Mouse (Mus musculus): ENCODE measurements around the gene Cyp2d11. TPM values are rescaled to one million over a fixed set of nuclear protein-coding genes. Genes with fewer than 3 reads are reported as not detected.

Cyp2d11 gene
- total RNA-seq, 2 experiments from 2014 or later = 0.18 TPM; not detected in 1

DNA sequence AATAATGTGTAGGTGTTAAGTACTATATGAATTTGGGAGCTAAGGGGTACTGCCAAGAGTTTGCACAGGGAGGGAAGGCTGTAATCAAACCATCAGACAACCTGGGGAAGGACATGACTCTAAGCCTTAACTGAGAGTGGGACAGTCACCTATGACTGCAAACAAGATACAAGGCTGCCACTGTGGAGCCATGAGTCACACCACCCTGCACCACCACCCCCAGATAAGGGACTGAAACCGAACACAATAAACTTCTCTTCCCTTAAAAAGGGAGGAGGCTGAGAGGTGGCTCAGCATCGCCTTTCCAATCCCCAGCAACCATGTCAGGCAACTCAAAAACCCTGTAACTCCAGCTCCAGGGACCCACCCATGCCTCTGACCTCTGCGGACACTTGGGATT lies 42.3 kb downstream of the Cyp2d11 start:
- no peak for DNase-seq (ENCODE audit: low spot score)

DNA sequence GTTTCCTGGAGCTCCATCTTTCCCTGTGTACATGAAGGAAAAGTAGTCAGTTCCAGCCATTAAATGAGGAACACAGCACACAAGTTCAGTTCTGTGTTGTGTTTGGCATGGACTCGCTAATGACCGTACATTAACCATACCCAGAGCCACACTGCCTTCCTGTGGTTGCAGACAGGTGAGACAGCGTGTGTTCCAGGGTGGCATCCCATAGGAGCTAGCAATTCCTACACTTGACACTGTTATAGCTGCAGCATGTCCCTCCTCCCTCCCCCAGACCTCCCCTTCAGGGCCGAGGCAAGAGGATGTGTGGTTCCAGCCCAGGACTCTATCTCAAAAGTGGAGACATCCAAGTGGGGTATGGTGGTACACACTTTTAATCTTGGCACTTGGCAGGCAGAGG lies 43.5 kb downstream of the Cyp2d11 start:
- DNase-seq (ENCODE audit: low spot score) = no peak

DNA sequence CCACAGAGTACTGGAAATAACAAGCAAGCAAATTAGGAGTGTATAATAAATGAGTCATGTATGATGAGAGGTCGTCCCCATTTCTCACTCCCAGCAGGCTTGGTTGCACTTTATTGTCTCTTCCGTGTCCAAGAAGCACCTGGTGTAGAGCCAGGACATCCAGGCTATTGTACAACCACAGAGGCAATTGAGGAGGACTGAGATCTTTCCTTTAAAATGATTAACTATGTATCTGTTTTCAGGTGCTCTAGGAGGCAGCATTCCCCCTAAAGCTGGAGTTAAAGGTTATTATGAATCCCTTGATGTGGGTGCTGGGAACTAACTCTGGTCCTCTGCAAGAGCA lies 44.9 kb downstream of the Cyp2d11 start:
- DNase-seq (ENCODE audit: low spot score) = no peak

DNA sequence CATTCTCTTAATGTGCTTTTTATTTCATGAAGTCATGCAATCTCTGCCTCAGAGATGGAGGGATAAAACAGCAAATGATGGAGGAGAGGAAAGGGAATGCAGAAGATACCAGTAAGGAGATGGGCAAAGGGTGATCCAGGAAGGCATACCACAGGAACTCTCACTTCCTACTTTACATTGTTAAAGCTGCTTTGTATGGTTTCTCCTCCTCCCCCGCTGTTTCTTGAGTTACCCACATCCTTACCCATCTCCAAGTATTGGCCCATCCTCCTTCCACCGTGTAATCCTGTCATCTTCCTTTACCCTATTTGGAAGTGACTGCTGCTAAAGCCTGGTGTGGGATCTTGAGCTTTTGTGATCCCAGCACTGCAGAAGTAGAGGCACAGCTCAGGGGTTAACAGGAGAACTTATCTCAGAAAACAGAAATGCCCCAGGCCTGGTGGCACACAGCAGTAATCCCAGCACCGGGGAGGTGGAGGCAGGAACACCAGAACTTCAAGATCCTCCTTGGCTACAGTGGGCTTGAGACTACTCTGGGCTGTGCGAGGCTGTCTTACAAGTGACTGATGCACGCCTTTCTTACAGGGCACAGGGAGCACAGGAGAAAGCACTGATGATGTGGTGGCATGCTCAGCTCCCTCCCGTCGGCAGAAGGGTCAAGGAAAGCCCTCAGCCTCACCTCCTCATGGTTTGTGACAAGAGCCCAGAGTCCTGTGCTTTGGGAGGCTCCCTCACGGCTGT lies 45.4 kb downstream of the Cyp2d11 start:
- DNase-seq (ENCODE audit: low spot score) = no peak

DNA sequence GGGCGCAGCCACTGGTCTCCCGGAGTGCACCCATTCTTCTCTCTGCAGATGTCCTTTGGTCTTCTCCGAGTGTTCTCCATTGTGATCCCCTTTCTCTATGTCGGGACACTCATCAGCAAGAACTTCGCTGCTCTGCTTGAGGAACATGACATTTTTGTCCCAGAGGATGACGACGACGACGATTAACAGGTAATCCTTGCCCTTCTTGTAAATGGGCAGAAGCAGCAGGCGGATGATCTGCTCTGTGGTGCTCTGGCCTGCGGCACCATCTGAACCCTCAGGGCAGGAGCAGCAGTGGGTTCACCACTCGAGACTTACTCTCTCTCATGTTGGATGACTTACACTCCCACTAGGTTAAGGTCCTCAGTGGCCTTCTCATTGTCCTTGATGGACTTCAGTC lies 46.0 kb downstream of the Cyp2d11 start:
- DNase-seq (ENCODE audit: low spot score) = no peak

DNA sequence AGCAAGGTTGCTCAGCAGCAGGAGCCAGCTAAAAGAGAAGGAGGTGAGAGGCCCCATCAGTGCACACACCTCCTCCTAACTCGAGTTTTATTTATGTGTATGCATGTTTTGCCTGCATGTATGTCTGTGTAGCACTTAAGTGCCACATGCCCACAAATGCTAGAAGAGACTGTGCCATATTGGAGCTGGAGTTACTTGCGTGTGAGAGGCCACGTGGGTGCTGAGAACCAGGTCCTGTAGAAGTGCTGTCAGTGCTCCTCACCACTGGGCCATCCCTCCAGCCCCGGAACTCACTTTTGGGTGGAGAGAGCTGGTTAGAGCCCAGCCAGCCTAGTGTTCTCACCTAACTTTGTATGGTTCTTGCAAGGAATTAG lies 46.5 kb downstream of the Cyp2d11 start:
- DNase-seq (ENCODE audit: low spot score) = no peak

DNA sequence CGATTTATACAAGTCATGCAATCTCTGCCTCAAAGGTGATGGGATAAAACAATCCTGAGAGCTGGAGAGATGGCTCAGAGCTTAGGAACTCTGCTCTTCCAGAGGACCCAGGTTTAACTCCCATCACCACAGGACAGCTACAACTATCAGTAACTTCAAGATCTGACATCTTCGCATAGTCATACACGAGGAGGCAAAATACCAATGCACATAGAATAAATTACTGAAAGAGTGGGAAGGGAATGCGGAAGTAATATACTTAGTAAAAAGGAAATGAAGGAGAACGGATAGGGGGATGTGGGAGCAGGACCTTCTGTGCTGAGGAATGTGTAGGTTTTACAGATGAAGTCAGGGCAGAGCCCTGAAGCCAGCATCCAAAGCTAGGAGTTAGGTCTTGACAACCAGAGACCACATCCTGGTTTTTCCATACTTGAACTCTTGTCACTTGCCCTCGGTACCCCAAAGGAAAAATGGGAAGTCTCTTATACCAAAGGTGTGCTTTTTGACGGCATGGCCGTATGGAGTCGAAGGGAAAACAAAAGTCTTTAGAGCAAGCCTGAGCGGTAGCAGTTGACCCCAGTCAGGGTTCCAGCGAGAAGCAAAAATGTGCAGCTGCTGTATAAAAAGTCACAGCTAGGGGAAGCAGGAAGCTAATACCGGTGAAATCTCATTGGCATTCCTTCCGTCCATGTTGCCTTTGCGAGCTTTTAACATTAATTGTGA lies 47.1 kb downstream of the Cyp2d11 start:
- DNase-seq (ENCODE audit: low spot score) = no peak

DNA sequence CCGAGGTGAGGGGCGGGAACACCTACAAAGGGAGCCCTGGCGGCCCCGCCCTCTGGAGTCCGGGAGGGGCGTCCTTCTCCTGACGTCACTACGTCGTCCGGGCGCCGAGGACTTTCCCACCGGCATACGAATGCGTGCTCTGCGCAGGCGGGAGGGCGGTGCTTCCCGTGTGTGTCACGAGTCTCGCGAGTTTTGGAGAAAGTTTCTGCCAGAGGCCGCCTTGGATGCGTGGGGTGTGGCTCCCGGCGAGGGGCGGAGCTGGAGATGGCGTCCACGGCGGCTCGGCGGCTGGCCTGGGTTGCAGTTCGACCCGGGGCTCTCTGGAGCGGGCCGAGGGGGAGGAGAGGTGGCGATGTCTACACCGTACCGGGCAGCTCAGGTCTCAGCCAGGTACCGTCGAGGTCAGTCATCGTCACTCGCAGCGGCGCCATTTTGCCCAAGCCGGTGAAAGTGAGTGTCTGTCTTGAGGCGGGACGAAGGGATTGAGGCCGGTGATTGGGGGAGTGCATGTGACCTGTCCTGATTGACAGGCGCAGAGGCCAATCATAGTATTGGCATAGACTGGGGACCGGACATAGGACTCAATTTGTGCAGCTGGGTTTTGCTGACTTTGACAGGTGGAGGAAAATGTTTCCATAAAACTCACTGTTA lies 47.9 kb downstream of the Cyp2d11 start:
- DNase-seq (ENCODE audit: low spot score) = peak; percentile 99

DNA sequence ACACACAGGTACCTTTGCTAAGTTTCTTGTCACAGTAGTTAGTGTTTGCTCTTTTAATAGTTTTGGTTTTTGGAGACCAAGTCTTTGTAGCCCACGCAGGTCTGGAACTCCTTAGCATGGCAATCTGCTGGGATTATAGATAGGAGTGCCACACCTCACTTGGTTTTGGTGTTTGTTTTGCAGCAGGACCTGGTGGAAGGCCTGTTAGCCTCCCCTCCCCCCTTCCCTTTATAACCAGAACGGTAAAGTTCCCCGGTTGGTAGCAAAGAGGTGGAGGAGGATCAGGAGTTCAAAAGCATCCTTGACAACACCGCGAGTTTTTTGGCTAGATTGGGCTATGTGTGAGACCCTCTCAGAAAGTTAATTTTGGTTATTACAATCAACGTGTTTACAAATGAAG lies 48.9 kb downstream of the Cyp2d11 start:
- no peak for DNase-seq (ENCODE audit: low spot score)

DNA sequence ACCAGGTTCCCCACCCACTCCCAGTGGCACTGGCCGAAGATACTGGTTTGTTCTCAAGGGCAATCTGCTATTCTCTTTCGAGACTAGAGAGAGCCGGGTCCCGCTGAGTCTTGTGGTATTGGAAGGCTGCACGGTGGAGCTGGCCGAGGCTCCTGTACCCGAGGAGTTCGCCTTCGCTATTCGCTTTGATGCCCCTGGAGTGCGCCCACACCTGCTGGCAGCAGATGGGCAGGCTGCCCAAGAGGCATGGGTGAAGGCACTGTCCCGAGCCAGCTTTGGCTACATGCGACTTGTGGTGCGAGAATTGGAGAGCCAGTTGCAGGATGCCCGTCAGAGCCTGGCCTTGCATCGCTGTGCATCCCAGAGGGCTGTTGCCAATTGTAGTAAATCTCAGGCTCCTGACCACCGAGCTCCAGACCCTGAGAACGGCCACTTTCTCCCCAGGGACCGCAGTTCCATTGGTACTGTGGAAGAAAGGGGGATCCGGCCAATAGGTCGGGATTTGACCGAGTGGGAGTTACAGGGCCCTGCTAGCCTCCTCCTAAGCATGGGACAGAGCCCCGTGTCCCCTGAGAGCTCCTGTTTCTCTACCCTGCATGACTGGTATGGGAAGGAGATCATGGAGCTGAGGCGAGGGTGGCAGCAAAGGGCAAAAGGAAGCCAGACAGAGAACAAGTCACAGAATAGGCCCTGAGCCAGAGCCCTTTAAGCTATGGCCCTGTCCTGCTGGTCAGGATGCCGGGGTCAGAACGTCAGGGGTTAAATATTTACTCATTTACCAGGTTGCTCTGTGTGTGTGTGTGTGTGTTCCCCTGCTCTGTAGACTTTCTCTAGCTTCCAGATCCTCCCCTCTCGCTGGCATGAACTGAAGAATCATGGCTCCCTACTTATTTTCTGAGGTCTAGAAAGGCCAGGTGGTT lies 50.2 kb downstream of the Cyp2d11 start:
- no peak for DNase-seq (ENCODE audit: low spot score)

DNA sequence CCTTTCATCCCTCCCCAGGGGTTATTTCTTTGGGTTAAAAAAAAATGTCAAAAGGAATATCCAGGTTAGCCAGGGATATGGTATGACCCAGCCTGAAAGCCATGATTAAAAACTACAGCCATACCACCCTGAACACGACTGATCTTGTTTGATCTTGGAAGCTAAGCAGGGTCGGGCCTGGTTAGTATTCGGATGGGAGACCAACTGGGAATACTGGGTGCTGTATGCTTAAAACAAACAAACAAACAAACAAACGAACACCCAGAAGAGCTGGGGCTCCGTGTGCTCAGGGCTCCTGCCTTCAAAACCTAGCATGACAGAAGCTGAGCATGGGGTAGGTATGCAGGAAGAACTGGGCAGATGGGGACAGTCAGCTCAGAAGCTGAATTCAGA lies 51.3 kb downstream of the Cyp2d11 start:
- no peak for DNase-seq (ENCODE audit: low spot score)

DNA sequence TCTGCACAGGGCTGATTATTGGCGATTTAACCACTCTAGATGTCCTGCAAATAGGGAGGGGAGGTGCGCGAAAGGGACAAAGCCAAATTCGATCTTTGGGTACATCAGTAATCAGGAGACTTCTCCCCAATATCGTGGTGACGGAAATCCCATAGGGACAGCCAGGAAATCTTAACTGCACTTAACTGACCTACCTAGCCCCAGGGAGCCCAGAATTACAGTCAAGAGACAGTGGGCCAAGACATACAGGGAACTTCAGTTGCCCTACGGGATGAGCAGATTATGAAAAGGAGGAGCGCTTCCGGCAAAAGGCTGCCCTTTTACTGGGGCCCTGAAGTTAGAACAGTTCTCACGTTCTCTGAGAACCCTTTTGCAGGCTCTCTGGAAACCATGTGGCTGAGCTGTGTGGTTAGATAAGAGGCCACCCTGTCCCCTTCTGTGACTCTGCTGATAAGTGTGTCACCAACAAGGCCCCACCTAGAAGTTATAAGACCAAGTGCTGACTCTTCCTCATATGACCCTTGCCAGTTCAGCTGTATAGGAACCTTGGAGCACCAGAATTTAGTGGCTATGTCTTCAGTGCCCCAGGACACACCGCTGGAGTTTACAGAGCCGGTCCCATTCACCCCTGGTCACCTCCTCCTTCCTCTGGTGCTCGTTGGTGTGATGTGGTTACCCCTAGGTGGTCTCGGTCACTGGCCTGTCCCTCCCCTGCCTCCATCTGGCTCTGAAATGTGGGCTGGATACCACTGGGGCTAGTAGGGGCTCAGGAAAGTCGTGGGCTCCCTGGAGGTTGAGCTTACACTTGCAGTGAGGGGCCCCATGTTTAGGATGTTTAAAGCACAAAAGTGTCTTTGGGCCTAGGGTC lies 51.9 kb downstream of the Cyp2d11 start:
- DNase-seq (ENCODE audit: low spot score) = no peak

DNA sequence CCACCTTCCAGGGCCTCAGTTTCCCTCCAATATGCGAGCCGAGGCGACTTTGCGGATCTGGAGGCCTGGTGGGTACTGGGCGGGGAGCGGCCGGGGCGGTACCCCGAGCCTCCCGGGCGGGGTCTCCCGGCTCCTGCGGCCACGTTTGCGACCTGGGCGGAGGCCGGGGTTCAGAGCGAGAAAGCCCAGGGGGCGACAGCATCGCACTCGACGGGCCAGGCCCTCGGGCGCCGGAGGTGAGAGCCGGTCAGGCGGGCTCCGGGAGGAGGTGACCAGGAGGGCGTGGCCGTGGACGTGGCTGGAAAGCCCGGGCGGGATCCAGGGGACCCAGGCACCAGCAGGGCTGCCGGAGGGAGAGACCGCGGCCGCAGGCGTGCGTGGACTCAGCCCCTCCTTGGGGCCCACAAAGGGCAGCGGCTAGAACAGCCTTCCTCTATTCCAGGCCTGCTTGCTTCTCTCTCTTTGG lies 52.8 kb downstream of the Cyp2d11 start:
- peak; percentile 56 for DNase-seq (ENCODE audit: low spot score)

DNA sequence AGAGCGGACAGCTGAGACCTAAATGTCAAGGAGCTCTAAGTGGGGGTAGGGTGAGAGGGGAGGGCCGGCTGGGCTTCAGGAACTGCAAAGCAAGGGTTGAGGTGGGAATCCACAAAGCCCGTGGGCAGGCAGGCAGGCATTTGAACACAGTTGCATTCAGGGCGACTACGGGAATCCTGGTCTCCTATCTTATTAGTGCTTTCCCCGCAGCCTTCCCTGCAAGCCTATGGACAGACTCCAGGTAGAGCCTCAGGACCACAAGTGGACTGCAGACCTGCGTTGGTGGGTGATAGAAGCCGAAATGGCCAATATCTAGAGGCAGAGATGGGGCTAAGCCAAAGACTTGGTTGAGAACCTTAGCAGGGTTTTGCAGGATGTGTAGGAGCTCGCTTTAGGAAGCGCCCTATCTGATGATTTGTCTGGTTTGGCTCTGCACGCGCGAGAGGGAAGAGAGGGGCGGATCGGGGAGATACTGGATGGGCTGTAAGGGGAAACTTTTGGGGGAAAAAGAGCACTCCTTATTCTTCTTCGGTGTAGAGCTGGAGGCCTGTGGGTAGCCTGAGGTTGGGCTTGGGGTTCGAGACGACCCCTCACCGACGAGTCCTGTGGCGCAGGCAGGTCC lies 53.3 kb downstream of the Cyp2d11 start:
- no peak for DNase-seq (ENCODE audit: low spot score)

DNA sequence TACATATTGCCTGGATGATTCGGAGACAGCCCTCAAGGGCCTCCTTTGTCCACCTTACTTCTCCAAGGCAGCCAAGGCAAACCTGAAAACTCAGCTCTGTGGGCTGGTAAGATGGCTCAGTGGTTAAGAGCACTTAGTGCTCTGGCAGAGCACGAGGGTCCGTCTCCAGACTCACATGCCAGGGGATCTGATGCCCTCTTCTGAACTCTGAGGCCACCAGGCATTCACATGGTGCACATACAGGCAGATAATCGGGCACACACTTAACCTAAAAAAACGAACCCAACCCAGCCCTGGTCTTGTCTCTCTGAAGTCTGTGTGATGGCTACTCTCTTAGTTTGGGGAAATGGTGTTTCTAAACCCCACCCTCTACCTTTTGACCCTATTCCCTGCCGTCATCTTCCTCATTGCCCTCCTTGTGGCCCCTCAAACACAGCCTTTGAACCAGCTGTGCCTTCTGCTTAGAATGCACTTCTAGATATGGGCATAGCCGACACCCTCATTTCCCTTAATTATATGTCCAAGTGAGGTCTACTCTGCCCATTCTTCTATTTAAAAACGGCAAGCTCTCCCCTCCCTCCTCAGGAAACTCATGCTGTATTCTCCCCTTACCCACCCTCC lies 54.1 kb downstream of the Cyp2d11 start:
- DNase-seq (ENCODE audit: low spot score) = no peak
